Mouse (Mus musculus) frontal cortex, postnatal 25 days (tissue): ENCODE data around the gene Six4.
"Not testable (repeated sequence)": the region's sequence is repeated elsewhere in the genome, so short reads cannot be mapped to it uniquely, and the experiment has no call there.

Experiments
- DNase-seq, 2 experiments: peaks; one replicate each; pipeline ENCODE4 v3.0.0; 2022; ENCODE audit warnings: low spot score in 2 of 2

Gene Six4

DNA sequence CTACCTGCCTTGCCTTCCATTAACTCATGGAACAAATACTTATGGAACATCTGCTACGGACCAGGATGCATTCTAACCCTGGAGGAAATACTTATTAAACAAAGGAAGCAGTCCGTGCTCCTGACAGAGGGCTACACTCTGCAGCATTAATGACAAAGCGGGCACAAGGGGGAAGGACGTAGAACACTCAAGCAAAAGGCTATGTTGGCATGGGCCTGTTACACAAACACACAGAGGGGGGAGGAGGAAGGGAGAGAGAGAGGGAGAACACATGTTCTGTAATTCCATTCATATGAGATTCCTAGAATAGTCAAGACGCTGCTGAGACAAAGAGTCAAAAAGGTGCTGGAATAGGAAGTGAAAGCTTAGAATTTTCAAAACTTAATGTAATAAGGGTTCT is 24.8 kb downstream of the Six4 start:
- no peak for DNase-seq

DNA sequence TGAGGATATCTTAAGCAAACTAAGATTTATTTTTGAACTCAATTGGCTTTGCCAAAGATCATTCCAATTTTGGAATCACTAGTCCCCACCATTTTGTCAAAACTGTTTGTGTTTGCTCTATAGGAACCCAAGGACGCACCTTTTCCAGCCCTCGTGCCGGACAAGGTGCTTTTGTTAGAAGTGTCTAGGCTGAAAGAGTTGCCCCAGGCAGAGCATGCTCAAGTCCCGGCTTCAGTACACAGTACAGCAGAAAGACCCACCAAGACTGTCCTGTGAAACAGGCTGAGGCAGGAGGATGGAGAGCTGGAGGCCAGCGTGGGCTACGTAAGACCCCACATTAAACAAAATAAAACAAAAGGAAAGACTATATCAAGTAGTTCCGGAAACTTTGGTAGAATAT is 26.2 kb downstream of the Six4 start:
- DNase-seq: no peak

DNA sequence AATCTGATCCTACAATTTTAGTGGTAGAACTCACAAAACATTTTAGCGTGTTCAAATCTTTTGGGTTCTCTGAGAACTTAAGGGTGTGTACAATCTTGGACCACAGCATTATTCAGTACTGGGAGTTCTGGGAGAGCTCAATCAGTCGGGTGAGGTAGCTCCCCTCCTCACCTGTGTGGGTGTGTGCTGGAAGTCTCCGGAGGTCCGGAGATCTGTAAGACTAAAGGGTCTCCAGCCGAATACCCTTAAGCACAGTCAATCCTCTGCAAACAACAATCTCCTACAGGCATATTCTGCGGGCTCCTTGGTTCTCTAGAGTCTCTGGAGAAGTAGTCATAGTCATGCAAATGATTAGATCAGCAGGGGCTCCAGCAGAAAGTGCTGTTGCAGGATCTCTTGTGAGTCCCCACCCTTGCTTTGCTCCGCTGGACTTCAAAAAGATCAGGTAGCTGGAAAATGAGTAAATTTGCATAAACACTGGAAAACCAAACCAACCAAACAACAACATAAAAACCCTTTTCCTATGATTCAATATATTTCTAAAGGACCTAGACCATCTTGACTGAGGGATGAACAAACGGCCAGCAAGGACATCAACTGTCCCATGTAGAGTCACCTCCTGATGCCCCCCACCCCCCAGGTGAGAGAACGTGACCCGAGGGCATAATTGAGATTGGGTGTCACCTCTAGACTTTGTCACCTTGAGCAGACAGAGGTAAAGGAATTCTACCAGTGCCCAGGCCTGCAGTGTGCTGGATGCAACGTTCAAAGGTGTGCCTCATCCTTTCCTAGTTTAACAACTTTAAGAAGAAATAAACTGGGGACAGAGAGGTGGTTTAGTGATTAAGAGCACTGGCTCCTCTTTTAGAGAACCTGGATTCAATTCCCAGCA is 27.3 kb downstream of the Six4 start:
- no peak for DNase-seq

DNA sequence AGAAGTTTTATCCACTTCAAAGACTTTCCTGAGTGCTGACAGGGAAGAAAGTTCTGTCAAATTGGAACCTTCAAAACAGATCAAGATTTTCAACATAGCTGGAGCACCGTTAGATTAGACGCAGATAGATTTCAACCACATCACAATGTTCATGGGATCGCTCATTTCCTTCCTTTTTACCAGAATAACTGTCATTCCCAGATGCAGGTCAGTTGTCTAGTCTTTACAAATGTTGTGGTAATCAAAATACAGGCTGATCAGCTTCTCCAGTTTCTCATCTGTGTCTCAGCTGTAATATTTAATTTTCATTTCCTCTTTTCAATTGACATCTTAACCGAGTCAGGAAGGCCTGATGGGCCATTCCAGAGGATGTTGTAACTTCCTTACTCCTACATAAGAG is 29.5 kb downstream of the Six4 start:
- DNase-seq: no peak

DNA sequence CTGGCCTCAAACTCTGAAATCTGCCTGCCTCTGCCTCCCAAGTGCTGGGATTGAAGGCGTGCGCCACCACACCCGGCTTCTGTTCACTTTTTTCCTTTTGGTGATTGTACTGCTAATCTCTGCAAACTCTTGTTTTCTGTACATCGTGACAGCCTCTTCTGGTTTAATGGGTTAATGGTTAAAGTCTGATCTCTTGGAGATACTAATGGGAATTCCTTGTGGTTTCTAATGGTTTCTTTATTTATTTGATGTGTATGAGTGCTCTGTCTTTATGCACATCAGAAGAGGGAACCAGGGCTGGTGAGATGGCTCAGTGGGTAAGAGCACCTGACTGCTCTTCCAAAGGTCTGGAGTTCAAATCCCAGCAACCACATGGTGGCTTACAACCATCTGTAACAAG is 31.4 kb downstream of the Six4 start:
- DNase-seq: not testable (repeated sequence)

DNA sequence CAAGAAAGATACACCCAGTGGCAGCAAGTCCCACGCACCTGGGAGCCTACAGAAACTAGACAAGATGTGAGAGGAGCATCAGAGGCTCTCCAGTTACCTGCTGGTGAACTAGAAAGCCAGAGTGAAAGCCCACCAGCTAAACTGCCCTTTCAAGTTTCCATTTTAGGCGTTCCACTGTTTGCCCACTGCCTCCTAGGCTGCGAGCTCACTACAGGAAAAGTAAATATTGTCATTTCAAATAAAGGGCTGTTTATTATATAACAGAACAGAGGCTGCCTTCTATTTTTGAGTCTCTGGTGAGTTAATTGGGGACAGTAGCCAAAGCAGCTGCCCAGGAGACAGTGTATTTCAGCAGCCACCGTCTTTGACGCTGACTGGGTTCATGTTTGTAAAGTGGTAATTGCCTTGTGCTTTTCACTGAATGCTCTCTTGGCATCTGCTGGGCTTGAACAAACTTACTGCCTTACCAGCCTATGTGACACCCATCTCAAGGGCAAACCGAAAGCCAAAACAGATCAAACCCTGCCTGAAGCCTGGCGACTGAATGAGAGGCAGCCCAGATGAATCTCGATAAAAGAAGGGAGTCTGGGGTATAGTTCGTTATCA is 52.3 kb downstream of the Six4 start:
- DNase-seq: no peak

DNA sequence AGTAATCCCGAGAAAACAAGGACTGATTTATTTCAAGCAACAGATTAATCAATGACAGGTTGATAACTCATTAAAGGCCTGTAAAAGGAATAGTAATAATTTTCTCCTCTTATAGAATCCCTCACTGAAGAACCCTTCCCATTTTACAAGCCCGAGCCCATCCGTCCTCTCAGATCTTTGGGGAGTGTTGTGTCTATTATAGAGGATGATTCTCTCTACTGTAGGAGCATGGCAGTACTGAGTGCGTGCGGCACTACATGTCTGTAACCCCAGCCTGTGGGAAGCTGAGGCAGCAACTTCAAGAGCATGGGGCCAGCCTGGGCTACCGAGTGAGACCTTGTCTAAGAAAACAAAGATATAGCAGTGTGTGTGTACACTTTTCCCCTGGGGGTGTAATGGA is 55.8 kb downstream of the Six4 start:
- no peak for DNase-seq

DNA sequence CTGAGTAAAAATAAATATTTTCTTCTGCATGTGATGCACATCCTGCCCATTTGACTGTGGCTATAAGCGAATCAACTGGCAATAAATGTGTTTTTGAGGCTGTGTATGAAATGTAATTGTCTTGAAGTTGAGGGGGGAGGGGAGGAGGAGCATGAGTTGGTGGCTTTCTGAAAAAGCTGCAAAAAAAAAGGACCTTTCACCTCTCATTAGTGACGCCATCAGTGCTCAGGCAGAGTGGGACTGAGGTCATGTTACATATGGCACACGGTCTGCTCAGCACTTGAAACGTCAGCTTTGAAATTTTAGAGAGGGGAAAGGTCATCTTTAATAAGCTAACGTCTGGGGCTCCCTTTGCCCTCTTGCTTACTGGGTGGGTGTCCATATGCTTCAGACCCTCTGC is 57.8 kb downstream of the Six4 start:
- no peak for DNase-seq

DNA sequence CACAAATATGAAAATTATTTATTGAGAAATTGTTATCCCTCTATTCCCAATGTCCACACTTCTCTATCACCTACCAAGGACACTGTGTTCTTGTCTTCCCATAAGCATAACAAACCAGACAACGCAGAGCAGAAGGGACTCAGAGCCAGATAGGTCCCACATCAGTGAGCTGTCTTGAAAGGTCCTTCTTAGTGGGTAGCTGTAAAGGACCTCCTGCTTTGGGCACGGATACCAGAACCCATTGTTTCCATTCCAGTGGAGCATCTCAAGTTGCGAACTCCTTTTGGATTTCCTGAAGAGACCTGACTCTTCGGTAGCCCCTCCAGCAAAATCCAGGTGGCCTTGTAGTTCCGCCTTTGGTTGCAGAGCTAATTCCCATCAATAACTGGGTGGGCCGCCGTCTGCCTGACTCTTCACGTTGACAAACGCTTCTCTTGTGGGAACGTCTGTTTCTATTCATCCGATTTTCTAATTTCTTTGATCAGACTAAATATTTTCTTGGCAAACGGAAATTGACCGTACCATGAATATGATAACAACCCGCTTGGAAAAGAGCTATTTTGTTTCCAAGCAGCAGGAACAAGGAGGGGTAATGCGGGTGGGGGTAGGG is 58.6 kb downstream of the Six4 start:
- no peak for DNase-seq

DNA sequence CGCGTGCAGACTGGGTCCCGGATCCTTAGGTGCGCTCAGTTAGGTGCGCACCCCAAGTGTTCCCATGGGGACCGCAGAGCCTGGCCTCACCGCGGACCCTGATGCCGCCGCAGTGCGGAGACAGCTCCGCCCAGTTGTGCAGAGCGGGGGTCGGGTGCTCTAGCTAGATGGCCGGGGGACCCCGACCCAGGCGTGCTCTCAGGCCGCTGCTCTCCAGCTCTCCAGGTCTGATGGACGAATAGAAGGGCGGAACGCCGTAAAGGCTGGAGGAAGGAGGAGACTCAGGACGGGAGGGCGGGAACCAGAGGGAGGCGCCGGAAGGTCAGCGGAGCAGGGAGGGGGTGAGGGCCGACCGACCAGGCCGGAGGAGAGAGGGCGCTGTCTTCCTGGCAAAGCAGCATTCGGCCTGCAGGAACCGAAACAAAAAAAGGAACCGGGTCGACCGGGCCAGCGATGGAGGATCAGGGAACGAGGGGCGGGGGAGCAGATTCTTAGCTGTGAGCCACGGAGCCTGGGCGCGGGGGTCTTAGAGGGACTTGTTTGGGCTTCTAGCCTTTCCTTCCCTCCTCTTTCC is 59.5 kb downstream of the Six4 start, which contains the start of gene Six1:
Gene Six1 (minus strand): TSS at position 220 of the 574 bp plus-strand sequence.
- DNase-seq: peak in 1 of 2 experiments; percentile 9

DNA sequence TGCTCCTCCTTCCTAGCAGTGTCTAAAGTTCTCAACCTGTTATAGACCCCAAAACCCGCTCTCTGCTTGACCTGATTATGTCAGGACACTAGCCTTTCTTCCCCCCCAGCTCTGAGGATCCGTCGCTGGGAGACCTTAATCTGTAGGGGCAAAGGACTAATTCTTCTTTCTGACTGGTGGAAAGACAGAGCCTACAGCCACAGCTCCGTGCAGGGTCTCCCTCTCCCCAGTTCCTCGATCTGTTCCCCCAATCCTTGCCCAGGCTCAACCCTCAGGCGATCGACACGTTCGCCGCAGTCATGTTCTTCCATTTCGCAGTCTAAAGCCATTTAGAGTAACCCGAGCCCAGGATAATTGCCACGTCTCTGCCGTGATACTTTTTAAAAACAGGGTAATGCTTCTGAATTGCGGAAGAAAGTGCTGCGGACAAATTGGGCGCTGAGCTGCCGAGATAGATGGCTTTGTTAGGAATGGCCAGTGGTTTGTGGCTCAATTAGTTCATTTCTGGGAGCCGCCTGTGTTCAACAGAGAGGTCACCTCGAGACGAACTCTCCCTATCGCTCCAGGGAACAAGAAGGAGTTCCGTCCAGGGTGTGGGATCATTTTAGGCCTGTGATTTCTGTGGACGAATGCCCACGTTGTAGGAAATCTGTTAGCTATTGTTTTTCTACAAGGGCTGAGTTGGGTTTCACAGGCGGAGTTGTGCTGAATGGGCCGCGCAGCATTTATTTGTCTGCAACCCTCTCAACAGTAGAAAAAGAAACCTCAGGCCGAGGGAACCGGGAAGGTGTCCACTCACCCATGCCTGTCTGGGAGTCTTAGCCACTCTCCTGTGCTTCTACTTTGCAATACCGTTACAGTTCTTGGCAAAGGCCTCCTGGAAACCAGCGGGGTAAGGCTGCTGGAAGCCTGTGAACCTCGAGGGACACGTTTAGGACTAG is 60.3 kb downstream of the Six4 start:
- DNase-seq: no peak

DNA sequence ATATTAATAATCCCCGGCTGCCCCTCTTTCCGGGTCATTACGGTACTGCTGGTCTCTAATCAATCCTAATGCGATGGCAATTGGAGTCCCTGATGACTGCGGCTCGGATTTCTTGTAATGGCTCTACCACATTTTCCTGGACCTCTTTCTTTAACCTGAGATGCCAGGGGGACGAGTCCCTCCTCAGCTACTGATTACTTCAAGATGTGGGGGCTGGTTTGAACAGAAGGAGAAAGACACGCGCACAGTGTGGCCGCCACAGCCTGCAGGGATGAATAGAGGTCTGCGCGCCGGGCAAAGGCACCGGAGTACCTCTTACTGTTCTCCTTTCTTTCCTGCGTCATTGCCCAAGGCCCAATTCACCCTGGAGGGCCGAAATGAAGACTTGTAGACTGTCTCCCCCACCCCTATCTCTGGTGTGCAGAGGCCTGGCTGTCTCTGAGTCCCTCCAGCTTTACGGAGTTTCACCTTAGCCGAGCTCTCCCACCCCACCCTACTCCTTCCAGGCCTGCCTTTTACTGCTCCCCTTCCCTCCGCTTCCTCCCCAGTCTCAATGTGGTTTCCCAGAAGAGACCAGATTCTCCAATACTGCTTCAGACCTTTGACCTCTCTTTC is 61.1 kb downstream of the Six4 start:
- DNase-seq: no peak

DNA sequence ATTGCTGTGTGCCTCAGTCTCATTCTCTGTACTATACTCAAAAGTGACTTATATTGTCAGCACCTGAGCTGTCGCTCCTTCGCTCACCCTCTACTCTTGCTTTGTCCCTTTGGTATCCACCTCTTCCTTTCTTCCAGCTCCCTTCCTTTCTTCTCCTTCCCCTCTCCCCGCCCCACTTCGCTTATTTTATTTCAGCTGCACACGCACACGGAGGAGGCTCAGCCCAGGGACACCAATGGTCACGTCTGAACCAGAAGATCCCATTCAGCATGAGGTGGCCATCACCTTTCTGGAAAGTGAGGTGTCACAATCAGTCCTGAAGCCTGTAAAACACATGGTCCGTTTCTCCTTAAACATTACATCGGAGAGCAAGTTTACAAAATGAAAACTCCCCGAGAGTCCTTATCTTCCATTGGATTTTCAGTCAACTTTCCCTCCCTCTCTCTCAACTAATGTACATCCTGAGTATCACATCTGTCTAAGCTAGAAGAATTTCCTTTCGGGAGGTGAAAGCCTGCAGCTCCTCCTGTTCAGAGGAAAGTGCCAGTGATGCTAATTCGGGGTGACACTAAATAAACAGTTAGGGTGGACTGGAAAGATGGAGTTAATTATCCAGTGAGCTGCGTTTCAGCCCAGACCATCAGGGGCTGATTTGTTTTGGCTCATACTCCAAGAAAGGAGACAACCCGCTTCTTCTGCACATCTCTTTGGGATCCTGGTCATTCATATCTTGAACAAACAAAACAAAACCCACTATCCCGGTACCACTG is 62.3 kb downstream of the Six4 start:
- DNase-seq: no peak

DNA sequence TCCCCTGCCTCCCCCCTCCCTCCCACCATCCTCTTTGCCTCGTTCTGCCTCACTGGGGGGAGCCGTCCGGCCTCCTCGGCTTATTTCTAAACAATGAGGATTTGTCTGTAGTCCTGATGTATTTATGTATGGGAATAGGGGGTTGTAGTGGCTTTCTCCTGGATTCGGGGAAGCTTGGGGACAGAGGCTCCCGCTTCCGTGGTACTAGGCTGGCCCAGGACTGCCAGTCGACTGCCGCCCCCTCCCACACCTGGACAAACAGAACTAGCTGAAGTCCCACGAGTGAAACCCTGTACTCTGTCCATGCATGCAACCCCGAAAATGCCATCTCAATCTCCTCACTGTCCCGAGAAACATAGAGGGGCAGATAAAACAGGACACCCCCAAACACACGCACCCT is 63.0 kb downstream of the Six4 start:
- DNase-seq: no peak
